Mouse (Mus musculus) heart, embryonic 11.5 days (tissue): ENCODE data around the gene Faf1. TPM values are rescaled to one million over a fixed set of nuclear protein-coding genes. Genes with fewer than 3 reads are reported as not detected.
"Not testable (repeated sequence)": the region's sequence is repeated elsewhere in the genome, so short reads cannot be mapped to it uniquely, and the experiment has no call there.

ENCODE experiments used
- ATAC-seq: fragments of 200-750 bp; cut with Nextera tagmentation; replicated peaks from 2 replicates; pipeline ENCODE4 v1.8.0; 2017; ENCODE audit warnings: moderate library complexity; ENCODE audit not compliant: insufficient number of reproducible peaks, low FRiP score, low TSS enrichment
- H3K27ac ChIP-seq: fragments of 300-500 bp; sonication (generic); 2 replicates; pipeline ENCODE4 v1.5.1; 2014; ENCODE audit warnings: mild to moderate bottlenecking, low read depth, low read length
- H3K27me3 ChIP-seq: fragments of 300-500 bp; sonication (generic); 2 replicates; pipeline ENCODE4 v1.6.1; 2014; ENCODE audit warnings: mild to moderate bottlenecking, low read length, mixed read lengths; ENCODE audit not compliant: control insufficient read depth, insufficient read depth
- H3K36me3 ChIP-seq: fragments of 300-500 bp; sonication (generic); 2 replicates; pipeline ENCODE4 v1.6.1; 2014; ENCODE audit warnings: mild to moderate bottlenecking, low read length, moderate library complexity, mixed read lengths; ENCODE audit not compliant: control insufficient read depth, insufficient read depth
- H3K4me1 ChIP-seq: fragments of 300-500 bp; sonication (generic); 2 replicates; pipeline ENCODE4 v1.6.1; 2014; ENCODE audit warnings: low read length; ENCODE audit not compliant: control insufficient read depth, insufficient read depth
- H3K4me2 ChIP-seq: fragments of 300-500 bp; sonication (generic); 2 replicates; pipeline ENCODE4 v1.6.1; 2014; ENCODE audit warnings: mild to moderate bottlenecking, moderate library complexity
- H3K4me3 ChIP-seq: fragments of 300-500 bp; sonication (generic); 2 replicates; pipeline ENCODE4 v1.5.1; 2014; ENCODE audit warnings: low read depth, low read length
- H3K9ac ChIP-seq: fragments of 300-500 bp; sonication (generic); 2 replicates; pipeline ENCODE4 v1.6.1; 2014; ENCODE audit warnings: mild to moderate bottlenecking, low read depth, low read length, moderate library complexity
- H3K9me3 ChIP-seq: fragments of 300-500 bp; sonication (generic); replicated peaks from 2 replicates; pipeline ENCODE4 v1.6.1; 2016; ENCODE audit warnings: low read length; ENCODE audit not compliant: control insufficient read depth
- WGBS: fragments of 180-500 bp; shearing (Covaris S2); extraction: QIAGEN DNeasy Blood & Tissue Kit; methylation state at CpG from one replicate; pipeline ENCODE4 v1.1.7; 2014; ENCODE audit not compliant: insufficient replicate concordance; 5-methylcytosine and 5-hydroxymethylcytosine counted together
- polyA plus RNA-seq: library from polyadenylated mRNA; unstranded; fragments of >200 nt; fragmentation: Nextera tagmentation; extraction: Ambion mirVana; gene quantifications from 2 replicates; pipeline ENCODE4 v1.2.1, GENCODE M21; 2014

Faf1 gene
- polyA plus RNA-seq, 1 experiment from 2014 or later = 25.3 TPM

DNA sequence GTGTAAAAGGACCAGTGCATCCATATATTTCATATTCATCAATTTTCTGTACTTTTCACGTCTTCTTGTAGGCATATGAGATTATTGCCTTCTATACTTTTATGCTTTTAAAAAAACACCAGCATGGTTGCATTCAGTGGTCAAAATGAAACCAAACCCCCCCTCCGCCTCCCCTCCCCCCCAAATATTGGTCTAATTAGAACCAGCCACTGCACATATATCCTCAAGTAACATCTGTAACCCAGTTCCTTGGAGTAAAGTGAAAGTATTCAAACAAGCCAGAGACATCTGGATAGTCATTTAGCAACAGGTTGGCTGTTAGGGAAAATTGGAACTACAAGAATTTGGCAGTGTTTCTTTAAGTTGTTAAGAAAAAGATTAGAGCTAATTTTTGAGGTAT lies 8.9 kb upstream of the Faf1 start:
- peaks cover 13% of the 10 kb centered on the region for H3K27me3 ChIP-seq
- H3K27ac ChIP-seq = no peak overlapping the region
- peak overlapping the region; percentile 81 for H3K9ac ChIP-seq
- H3K4me1 ChIP-seq = no peaks in the 10 kb centered on the region; the same call in 1 of the 2 replicates
- ATAC-seq = no peak
- H3K9me3 ChIP-seq = no peaks in the 10 kb centered on the region
- H3K4me2 ChIP-seq = peak overlapping the region; percentile 99
- peak overlapping the region; percentile 58 for H3K4me3 ChIP-seq
- H3K36me3 ChIP-seq = no peaks in the 10 kb centered on the region
- 62% methylated on average over 2 of the region's 2 CpGs for WGBS

DNA sequence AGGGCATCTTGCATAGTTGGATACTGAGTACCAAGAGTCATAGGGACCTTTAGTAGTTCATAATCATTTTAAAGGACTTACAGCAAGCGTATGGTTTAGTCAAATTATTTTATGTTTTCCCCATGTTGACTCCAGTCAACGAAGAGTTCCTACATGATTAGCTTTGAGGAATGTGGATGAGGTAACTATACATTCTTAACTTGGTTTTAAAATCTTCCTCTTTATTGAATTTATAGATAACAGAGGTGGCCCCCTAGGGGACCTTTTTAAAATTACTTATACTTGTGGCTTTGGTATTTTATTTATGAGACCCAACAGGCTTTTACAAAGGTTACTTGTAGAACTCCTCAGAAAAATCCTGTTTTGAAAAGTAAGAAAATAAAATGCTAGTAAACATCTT lies 6.2 kb upstream of the Faf1 start:
- Histone ChIP-seq H3K9ac (no peak overlapping the region), H3K27ac (no peak overlapping the region), H3K36me3 (no peaks in the 10 kb centered on the region), H3K27me3 (peaks cover under 1% of the 10 kb centered on the region; the same call in 1 of the 2 replicates), H3K9me3 (no peaks in the 10 kb centered on the region), H3K4me3 (no peak overlapping the region), H3K4me1 (no peaks in the 10 kb centered on the region; the same call in 1 of the 2 replicates), H3K4me2 (no peak overlapping the region)
- no peak for ATAC-seq
- 74% methylated on average over 2 of the region's 2 CpGs for WGBS

DNA sequence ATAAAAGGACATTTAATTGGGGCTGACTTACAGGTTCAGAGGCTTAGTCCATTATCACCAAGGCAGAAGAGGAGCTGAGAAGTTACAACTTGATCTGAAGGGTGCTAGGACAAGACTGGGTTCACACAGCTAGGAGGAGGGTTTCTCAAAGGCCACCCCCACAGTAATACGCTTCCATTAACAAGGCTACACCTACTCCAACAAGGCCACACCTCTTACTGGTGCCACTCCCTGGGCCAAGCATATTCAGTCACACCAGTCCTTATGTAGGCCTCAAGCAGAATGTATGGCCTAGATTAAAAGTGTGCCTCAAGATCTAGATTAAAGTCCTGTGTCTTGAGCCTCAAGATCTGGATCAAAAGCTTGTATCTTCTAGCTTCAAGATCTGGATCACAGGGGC lies 4.4 kb upstream of the Faf1 start:
- 56% methylated on average over 1 of the region's 1 CpGs for whole genome bisulfite sequencing

DNA sequence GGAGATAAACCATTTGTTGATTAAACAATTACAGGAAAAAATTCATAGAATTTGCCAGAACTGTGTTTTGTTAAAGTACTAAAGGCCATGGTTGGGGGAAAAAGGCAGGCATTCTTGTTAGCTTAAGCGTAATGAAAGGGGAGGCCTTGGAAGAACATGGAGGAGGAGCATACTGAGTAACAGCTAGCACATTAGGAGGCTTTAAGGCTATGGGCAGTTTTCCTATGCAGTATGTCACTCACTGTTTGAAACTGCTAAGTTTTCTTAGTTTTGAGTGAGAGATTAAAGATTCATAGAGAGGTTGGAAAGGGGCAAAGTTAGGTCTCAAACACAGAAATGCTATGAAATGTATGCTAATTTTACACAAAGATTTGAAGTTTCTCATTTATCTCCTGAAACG lies 2.3 kb upstream of the Faf1 start:
- H3K9me3 ChIP-seq = no peaks in the 10 kb centered on the region
- no peaks in the 10 kb centered on the region for H3K27me3 ChIP-seq
- H3K9ac ChIP-seq = no peak overlapping the region
- no peak for ATAC-seq
- H3K4me3 ChIP-seq = no peak overlapping the region
- no peak overlapping the region for H3K4me2 ChIP-seq
- no peak overlapping the region for H3K27ac ChIP-seq
- 0 out of 2 replicates have a peak, but pooled peaks cover 2% of the 10 kb centered on the region for H3K4me1 ChIP-seq
- 73% methylated on average over 2 of the region's 2 CpGs for WGBS
- H3K36me3 ChIP-seq = no peaks in the 10 kb centered on the region

More for the DNA sequence above, 4.4 kb upstream of the Faf1 start:
- H3K4me3 ChIP-seq = no peak overlapping the region
- no peak for ATAC-seq
- no peaks in the 10 kb centered on the region for H3K9me3 ChIP-seq
- no peak overlapping the region for H3K9ac ChIP-seq
- no peaks in the 10 kb centered on the region for H3K4me1 ChIP-seq
- no peak overlapping the region for H3K4me2 ChIP-seq
- H3K27ac ChIP-seq = no peak overlapping the region
- H3K36me3 ChIP-seq = no peaks in the 10 kb centered on the region
- no peaks in the 10 kb centered on the region for H3K27me3 ChIP-seq

DNA sequence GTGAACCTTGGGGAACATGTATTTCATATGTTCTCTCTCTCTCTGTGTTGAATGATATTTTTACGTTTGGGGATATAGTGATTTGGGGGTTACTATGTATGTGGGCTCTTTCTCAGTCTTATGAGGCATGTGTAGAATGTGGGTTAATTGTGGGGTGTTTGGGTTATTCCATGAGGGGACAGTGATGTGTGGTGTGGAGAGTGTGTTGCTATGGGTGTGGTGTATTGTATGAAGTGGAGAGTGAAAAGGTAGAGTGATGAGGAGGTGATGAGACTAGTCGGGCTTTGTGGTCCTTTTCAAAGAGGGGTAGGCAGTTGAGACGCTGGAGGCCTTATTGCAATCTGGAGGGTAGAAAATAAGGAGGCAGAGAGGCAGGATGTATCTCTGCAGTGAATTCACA lies 833 bp downstream of the Faf1 start:
- Histone ChIP-seq H3K4me3 (peak overlapping the region; percentile 90), H3K27me3 (no peaks in the 10 kb centered on the region), H3K9ac (peak overlapping the region; percentile 92), H3K36me3 (no peaks in the 10 kb centered on the region), H3K27ac (peak overlapping the region; percentile 94), H3K4me2 (peak overlapping the region; percentile 82), H3K4me1 (0 out of 2 replicates have a peak, but pooled peaks cover 2% of the 10 kb centered on the region), H3K9me3 (no peaks in the 10 kb centered on the region)
- 2% methylated on average over 3 of the region's 3 CpGs for WGBS
- ATAC-seq = no peak

DNA sequence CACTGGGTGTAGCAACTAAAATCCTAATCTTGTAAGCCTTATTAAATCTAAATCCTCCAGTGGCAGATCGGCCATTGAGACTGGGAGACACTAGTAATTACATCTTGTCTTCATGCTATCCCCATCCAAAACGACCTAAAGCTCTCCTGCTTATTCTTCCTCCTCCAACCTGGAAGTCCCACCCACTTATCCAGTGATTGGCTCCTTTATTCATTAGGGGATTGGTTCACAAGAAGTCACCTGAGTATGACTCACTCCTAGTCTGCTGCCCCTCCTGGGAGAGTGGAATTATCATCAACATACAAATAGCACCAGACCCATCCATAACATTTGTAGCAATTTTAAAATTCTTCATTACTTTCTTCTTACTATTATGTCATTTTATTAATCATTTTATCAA lies 7.2 kb downstream of the Faf1 start:
- no peaks in the 10 kb centered on the region for H3K27me3 ChIP-seq
- H3K4me1 ChIP-seq = no peaks in the 10 kb centered on the region
- no peak overlapping the region for H3K4me3 ChIP-seq
- no peak overlapping the region for H3K27ac ChIP-seq
- ATAC-seq = no peak
- no peaks in the 10 kb centered on the region for H3K36me3 ChIP-seq
- WGBS = 62% methylated on average over 2 of the region's 2 CpGs
- no peaks in the 10 kb centered on the region for H3K9me3 ChIP-seq
- no peak overlapping the region for H3K9ac ChIP-seq
- H3K4me2 ChIP-seq = no peak overlapping the region

DNA sequence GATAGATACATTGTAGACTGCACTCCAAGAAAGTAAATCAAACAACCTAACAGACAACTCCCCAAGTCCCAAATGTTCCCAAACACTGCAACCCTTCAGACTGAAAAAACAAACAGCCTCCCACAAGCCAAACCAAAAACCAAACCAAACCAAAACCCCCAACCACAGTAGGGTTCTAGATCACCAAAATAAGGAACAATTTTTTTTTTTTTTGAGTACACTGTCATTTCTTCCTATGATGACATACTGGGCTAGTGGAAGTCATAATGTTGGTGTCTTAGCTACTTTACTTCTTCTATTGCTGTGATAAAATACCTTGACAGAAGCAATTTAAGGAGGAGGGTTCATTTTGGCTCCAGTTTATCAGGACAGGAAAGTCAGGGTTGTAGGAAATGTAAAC lies 16.3 kb downstream of the Faf1 start:
- H3K27ac ChIP-seq = no peak overlapping the region
- no peak overlapping the region for H3K4me3 ChIP-seq
- no peaks in the 10 kb centered on the region for H3K27me3 ChIP-seq
- peaks cover 4% of the 10 kb centered on the region; the same call in 1 of the 2 replicates for H3K9me3 ChIP-seq
- no peak overlapping the region for H3K4me2 ChIP-seq
- H3K36me3 ChIP-seq = no peaks in the 10 kb centered on the region; the same call in 1 of the 2 replicates
- H3K4me1 ChIP-seq = no peaks in the 10 kb centered on the region
- ATAC-seq = no peak
- H3K9ac ChIP-seq = no peak overlapping the region

DNA sequence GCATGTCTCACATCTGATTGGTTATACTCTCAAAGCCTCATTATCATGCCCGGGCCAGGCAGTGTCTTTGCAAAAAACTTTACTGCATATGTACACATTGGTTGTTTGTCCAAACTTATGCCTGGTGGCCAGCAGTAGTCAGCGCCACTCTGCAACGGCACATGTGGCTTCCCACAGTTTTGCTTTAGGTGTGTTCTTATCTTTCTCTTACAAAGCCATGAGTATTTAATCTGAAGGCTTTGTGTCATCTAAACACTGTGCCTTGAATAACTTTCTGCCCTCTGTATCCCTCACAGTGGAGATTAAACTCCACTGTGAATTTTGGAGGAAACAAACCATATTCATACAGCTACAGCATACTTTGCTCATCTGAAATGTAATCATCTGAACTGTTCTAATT lies 24.3 kb downstream of the Faf1 start:
- not testable (repeated sequence) for H3K27me3 ChIP-seq, H3K4me3 ChIP-seq, H3K4me2 ChIP-seq, H3K36me3 ChIP-seq, H3K27ac ChIP-seq, H3K9ac ChIP-seq, ATAC-seq, H3K4me1 ChIP-seq, H3K9me3 ChIP-seq
- WGBS = 87% methylated on average over 3 of the region's 3 CpGs

DNA sequence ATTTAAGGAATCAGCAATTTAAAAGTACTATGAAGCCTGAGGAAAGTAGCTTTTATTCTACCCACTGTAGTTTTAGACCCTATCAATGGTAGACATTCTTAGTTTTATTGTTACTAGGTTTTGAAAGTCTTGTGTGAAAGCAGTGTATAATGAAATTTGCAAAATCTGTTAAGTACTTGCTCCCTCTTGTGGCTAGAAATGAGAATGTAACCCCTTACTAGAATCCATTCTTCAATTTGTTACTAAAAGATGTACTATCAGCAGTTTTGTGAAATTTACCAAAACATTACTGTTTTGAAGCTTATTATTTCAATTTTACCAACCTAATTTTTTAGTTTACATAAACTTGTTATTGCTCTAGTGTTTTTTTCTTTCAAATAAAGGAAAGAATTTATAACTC lies 27.2 kb downstream of the Faf1 start:
- Histone ChIP-seq H3K4me1 (no peaks in the 10 kb centered on the region), H3K27me3 (no peaks in the 10 kb centered on the region), H3K36me3 (no peaks in the 10 kb centered on the region), H3K4me3 (no peak overlapping the region), H3K9me3 (no peaks in the 10 kb centered on the region), H3K9ac (no peak overlapping the region), H3K4me2 (no peak overlapping the region), H3K27ac (no peak overlapping the region)
- no peak for ATAC-seq
